Mouse (Mus musculus) midbrain, embryonic 12.5 days (tissue): ENCODE data around the gene Tmem164. TPM values are rescaled to one million over a fixed set of nuclear protein-coding genes. Genes with fewer than 3 reads are reported as not detected.

Experiments used
- ATAC-seq: fragments of 200-750 bp; cut with Nextera tagmentation; 2 replicates; pipeline ENCODE4 v1.8.0; 2017; ENCODE audit warnings: low read depth, moderate TSS enrichment, moderate library complexity; ENCODE audit not compliant: low FRiP score
- H3K27ac ChIP-seq: fragments of 300-500 bp; sonication (generic); replicated peaks from 2 replicates; pipeline ENCODE4 v1.5.1; 2016; ENCODE audit warnings: mild to moderate bottlenecking
- H3K27me3 ChIP-seq: fragments of 300-500 bp; sonication (generic); 2 replicates; pipeline ENCODE4 v1.6.1; 2016; ENCODE audit warnings: mild to moderate bottlenecking
- H3K36me3 ChIP-seq: fragments of 300-500 bp; sonication (generic); 2 replicates; pipeline ENCODE4 v1.6.1; 2016
- H3K4me1 ChIP-seq: fragments of 300-500 bp; sonication (generic); 2 replicates; pipeline ENCODE4 v1.6.1; 2016
- H3K4me2 ChIP-seq: fragments of 300-500 bp; sonication (generic); replicated peaks from 2 replicates; pipeline ENCODE4 v1.6.1; 2016; ENCODE audit warnings: mild to moderate bottlenecking, moderate library complexity
- H3K4me3 ChIP-seq: fragments of 300-500 bp; sonication (generic); 2 replicates; pipeline ENCODE4 v1.5.1; 2016; ENCODE audit warnings: mild to moderate bottlenecking
- H3K9ac ChIP-seq: fragments of 300-500 bp; sonication (generic); replicated peaks from 2 replicates; pipeline ENCODE4 v1.6.1; 2016; ENCODE audit warnings: mild to moderate bottlenecking, moderate library complexity
- H3K9me3 ChIP-seq: fragments of 300-500 bp; sonication (generic); 2 replicates; pipeline ENCODE4 v1.6.1; 2016; ENCODE audit warnings: mild to moderate bottlenecking
- WGBS: fragments of 180-500 bp; shearing (Covaris S2); methylation state at CpG from one replicate; pipeline ENCODE4 v1.1.7; 2016; 5-methylcytosine and 5-hydroxymethylcytosine counted together
- polyA plus RNA-seq: library from polyadenylated mRNA; unstranded; fragments of >200 nt; fragmentation: Nextera tagmentation; extraction: Ambion mirVana; gene quantifications from 2 replicates; pipeline ENCODE4 v1.2.1, GENCODE M21; 2016

Gene Tmem164
- polyA plus RNA-seq, 1 experiment from 2014 or later: 47.3 TPM

DNA sequence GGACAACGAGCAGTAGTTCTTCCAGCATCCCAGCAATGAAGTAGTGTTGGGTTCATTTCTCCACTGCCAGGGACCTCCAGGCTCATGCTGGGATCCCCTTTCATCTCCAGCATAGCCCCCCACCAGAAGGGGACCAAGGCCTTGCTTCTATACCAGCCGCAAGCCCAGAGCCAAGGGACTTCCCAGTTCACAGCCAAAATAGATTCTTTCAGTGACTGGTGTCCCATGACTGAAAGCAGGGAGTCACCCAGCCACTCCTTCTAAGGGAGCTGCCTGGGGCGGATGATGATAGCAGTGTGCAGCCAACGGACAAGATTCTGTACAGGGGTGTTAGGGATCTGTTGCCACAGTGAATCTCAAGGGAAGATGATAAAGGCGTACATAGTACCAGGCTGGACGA, 153.6 kb downstream of the Tmem164 start:
- peaks cover 24% of the 10 kb centered on the region for H3K27me3 ChIP-seq
- no peak overlapping the region for H3K27ac ChIP-seq

DNA sequence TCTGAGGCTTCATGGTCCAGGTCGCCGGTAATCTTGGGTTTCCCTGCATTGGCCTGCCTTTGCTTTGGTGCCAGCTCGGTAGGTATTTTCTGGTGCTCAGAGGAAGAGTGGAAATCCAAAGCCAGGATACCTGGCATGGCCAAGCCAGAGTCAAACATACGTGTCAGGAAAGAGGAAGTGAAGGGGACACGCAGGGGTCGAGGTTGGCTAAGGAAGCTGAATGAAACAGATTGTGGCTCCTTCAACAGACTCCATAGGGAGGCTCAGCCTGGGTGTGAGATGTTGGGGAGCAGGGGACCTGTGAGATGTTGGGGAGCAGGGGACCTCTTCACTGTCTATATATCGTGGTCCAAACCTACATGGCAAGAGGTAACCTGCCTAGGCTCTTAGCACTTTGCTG, 155.2 kb downstream of the Tmem164 start:
- Histone ChIP-seq H3K4me2 (no peak overlapping the region), H3K27ac (no peak overlapping the region), H3K36me3 (no peaks in the 10 kb centered on the region), H3K9ac (no peak overlapping the region), H3K4me3 (no peak overlapping the region), H3K27me3 (peaks cover 26% of the 10 kb centered on the region; the same call in 1 of the 2 replicates), H3K4me1 (no peaks in the 10 kb centered on the region), H3K9me3 (no peaks in the 10 kb centered on the region)
- 92% methylated on average over 7 of the region's 7 CpGs for WGBS
- no peak for ATAC-seq

More for the DNA sequence above, 153.6 kb downstream of the Tmem164 start:
- Histone ChIP-seq H3K36me3 (no peaks in the 10 kb centered on the region), H3K4me3 (no peak overlapping the region), H3K9ac (no peak overlapping the region), H3K4me1 (no peaks in the 10 kb centered on the region), H3K9me3 (no peaks in the 10 kb centered on the region), H3K4me2 (no peak overlapping the region)
- WGBS: 87% methylated on average over 6 of the region's 6 CpGs
- ATAC-seq: no peak

DNA sequence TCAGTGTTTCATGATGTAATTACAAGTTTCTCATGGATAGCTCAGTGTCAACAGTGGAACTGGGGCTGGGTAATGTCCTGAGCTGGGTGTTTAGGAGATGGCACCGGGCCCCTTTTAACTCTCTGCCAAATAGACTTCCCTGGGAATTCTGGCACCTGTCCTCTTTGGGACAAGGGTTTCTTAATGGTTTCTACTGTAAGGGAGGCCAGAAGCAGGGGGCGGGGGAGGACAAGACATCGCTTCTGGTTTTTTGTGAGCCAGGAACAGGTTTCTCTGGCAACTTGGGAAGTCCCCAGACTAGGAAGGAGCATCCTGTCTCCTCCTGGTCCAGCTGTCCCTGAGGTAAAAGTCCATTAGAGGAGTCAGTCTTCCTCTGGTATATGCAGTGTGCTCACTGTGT, 156.1 kb downstream of the Tmem164 start:
- no peak for ATAC-seq
- H3K9me3 ChIP-seq: no peaks in the 10 kb centered on the region
- no peak overlapping the region for H3K4me2 ChIP-seq
- no peaks in the 10 kb centered on the region for H3K4me1 ChIP-seq
- peaks cover 31% of the 10 kb centered on the region for H3K27me3 ChIP-seq
- 94% methylated on average over 3 of the region's 3 CpGs for WGBS
- no peak overlapping the region for H3K4me3 ChIP-seq
- no peak overlapping the region for H3K9ac ChIP-seq
- H3K36me3 ChIP-seq: no peaks in the 10 kb centered on the region
- no peak overlapping the region for H3K27ac ChIP-seq

DNA sequence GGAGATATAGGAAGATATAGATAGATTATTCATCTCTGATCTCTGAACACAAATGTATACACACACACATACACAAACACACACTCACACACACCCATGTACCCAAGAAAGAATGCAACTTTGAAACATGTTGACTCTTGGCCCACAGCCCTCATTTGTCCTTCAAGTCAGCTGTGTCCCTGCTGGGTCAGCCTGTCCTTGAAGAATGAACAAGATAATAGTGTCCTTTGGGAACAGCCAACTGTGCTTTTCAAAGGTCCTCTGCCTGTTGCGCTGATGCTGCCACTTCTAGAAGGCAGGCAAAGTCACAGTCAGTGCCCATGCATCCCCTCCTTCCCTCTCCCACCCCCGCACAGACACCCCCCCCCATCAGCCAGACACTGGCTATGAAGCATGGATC, 157.6 kb downstream of the Tmem164 start:
- no peak overlapping the region for H3K9ac ChIP-seq
- H3K4me3 ChIP-seq: no peak overlapping the region
- no peaks in the 10 kb centered on the region for H3K4me1 ChIP-seq
- no peaks in the 10 kb centered on the region for H3K9me3 ChIP-seq
- ATAC-seq: no peak
- H3K27me3 ChIP-seq: peaks cover 22% of the 10 kb centered on the region
- no peak overlapping the region for H3K27ac ChIP-seq
- H3K36me3 ChIP-seq: no peaks in the 10 kb centered on the region
- H3K4me2 ChIP-seq: no peak overlapping the region
- WGBS: 88% methylated on average over 1 of the region's 2 CpGs

DNA sequence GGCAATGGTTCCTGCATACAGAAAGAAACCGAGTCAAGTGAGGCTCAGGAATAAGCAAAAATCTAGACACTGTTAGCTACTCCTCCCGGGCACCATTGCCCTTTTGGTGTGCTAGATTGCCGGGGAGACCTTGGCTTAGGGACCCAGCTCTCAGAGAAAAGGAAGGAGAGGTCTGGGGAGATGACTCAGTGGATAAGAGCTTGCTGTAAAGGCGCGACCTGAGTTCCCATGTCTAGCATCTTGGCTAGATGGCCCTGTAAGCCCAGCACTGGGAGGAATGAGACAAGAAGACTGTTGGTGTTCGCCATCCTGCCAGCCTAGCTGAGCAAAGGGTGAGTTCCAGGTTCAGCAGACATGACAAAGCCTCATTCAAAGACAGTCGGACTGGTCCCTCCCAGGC, 158.2 kb downstream of the Tmem164 start:
- Histone ChIP-seq H3K27me3 (peaks cover 22% of the 10 kb centered on the region), H3K9ac (no peak overlapping the region), H3K27ac (no peak overlapping the region), H3K4me3 (no peak overlapping the region), H3K4me1 (no peaks in the 10 kb centered on the region), H3K4me2 (no peak overlapping the region), H3K9me3 (no peaks in the 10 kb centered on the region), H3K36me3 (no peaks in the 10 kb centered on the region)
- 85% methylated on average over 7 of the region's 7 CpGs for WGBS
- ATAC-seq: no peak

DNA sequence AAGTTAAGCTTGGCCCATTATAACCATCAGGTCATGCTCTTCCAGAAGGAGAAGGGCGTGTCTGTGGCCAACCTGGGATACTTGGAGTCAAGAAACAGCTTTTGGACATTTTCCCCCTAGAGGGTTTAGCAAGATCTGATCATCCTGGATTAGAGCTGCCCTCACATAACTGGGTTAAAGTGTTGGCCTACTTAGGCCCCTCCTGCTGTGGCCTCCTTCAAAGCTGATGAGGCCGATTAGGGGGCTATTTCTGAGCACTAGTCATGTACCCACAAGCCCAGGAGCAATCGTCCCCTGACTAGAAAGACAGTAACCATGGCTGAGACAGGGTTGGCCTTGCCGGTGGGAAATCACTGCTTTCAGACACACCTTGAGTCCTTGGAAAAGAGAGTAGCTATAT, 160.7 kb downstream of the Tmem164 start:
- Histone ChIP-seq H3K9me3 (no peaks in the 10 kb centered on the region), H3K4me3 (no peak overlapping the region), H3K36me3 (no peaks in the 10 kb centered on the region), H3K4me2 (no peak overlapping the region), H3K9ac (no peak overlapping the region), H3K4me1 (no peaks in the 10 kb centered on the region), H3K27me3 (peaks cover 35% of the 10 kb centered on the region), H3K27ac (no peak overlapping the region)
- WGBS: 86% methylated on average over 4 of the region's 4 CpGs
- no peak for ATAC-seq

DNA sequence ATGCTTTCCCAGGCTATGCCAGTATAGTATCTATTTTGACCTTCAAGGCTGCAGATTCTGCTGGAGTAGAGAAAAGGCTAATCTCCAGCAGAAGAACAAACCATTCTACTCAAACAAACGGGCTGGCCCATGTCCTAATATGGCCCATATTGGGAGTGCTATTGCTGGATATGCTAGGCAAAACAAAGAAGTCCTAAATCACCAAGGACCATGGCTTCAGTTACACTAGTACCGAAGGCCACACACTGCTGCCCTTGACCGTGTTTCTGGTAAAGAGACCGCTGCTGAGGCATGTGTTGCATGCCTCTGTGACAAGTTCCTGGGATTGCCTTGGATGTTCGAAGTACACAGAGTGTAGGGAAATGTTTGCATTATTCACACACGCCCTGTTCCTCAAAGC, 165.1 kb downstream of the Tmem164 start:
- 79% methylated on average over 6 of the region's 6 CpGs for WGBS
- Histone ChIP-seq H3K27me3 (peaks cover 32% of the 10 kb centered on the region), H3K4me3 (no peak overlapping the region), H3K4me2 (no peak overlapping the region), H3K4me1 (no peaks in the 10 kb centered on the region), H3K9me3 (no peaks in the 10 kb centered on the region), H3K9ac (no peak overlapping the region), H3K36me3 (no peaks in the 10 kb centered on the region), H3K27ac (no peak overlapping the region)
- no peak for ATAC-seq

DNA sequence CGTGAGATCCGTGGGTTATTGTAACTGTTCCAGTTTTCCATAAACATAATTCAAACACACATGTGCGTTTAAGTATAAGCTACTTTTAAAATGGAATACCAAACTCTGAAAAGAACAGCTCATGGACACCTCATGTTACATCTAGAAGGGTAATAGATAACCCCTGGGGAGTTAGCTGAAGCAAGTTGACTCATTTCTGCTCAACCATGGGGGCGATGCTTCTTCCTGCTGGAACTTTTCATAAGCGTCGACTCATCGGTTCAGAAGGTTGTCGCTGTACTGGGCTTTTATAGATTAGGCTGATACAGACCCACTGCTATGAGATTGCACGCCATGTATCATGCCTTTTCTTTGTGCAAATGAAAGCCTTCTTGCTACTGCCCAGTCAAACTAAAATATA, 166.8 kb downstream of the Tmem164 start:
- Histone ChIP-seq H3K9me3 (no peaks in the 10 kb centered on the region), H3K27me3 (peaks cover 26% of the 10 kb centered on the region), H3K9ac (no peak overlapping the region), H3K27ac (no peak overlapping the region), H3K4me2 (no peak overlapping the region), H3K36me3 (no peaks in the 10 kb centered on the region), H3K4me3 (no peak overlapping the region), H3K4me1 (no peaks in the 10 kb centered on the region)
- no peak for ATAC-seq
- WGBS: 93% methylated on average over 9 of the region's 9 CpGs

DNA sequence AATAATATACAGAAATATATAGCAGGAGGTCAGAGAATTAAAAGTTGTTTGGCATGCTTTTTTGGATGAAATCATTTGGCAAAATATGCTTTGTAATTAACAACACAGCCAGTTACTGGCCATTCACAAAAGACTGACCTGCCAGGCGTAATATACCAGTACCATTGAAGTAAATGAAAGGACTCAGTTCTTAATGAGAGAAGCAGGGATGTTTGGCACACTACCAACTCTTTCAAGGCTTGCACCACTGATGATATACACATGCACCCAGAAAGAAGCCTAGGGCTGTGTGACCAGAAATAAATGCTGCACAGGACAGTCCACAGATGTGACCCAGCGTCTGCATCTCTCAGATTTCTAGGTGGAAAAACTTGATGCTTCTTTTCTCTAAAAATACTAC, 188.6 kb downstream of the Tmem164 start:
- H3K36me3 ChIP-seq: no peaks in the 10 kb centered on the region
- H3K27me3 ChIP-seq: peaks cover 4% of the 10 kb centered on the region; the same call in 1 of the 2 replicates
- no peak overlapping the region for H3K9ac ChIP-seq
- no peak overlapping the region for H3K27ac ChIP-seq
- 81% methylated on average over 2 of the region's 2 CpGs for WGBS
- H3K9me3 ChIP-seq: no peaks in the 10 kb centered on the region
- no peak overlapping the region for H3K4me3 ChIP-seq
- no peaks in the 10 kb centered on the region for H3K4me1 ChIP-seq
- ATAC-seq: no peak
- no peak overlapping the region for H3K4me2 ChIP-seq

DNA sequence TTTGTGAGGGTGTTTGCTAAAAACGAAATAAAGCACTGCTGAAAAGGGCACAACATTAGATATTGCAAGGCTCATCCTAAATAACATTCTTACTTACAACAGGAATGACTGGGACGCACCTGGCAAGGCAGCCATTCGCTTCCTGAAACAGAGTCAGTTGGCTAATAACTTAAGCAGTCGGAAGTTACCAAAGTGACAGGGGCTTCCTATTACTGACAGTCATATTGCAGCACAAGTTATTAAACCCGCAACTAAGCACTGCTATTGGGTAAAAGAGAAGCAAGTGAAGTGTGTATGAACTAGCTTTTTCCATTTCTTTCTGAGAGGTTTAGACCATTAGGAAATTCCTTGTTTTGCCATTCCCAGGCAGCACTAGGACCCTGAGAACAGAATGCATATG, 201.0 kb downstream of the Tmem164 start:
- no peaks in the 10 kb centered on the region for H3K9me3 ChIP-seq
- no peak overlapping the region for H3K4me3 ChIP-seq
- no peaks in the 10 kb centered on the region for H3K4me1 ChIP-seq
- H3K9ac ChIP-seq: no peak overlapping the region
- no peak overlapping the region for H3K4me2 ChIP-seq
- WGBS: 87% methylated on average over 5 of the region's 5 CpGs
- no peak for ATAC-seq
- no peaks in the 10 kb centered on the region for H3K36me3 ChIP-seq
- H3K27ac ChIP-seq: no peak overlapping the region
- peaks cover 14% of the 10 kb centered on the region; the same call in 1 of the 2 replicates for H3K27me3 ChIP-seq

DNA sequence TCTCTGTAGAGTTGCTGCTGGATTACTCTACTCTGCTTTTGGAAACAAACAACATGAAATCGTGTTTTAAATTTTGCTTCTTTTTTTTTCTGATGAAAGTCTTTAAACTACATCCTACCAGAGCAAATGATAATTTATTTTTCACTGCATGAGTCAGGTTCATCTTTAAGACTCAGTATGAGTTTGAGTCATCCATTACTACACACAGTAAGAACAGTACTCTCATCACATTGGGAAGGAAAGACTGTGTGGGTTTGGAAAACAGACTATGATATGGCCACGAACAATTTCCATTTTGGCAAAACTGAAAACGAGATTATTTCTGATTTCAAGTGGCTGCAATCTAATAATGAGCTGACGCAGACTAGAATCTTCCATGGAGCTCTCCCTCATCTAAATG, 202.4 kb downstream of the Tmem164 start:
- H3K27me3 ChIP-seq: peaks cover 14% of the 10 kb centered on the region; the same call in 1 of the 2 replicates
- WGBS: 85% methylated on average over 4 of the region's 4 CpGs
- H3K4me2 ChIP-seq: no peak overlapping the region

DNA sequence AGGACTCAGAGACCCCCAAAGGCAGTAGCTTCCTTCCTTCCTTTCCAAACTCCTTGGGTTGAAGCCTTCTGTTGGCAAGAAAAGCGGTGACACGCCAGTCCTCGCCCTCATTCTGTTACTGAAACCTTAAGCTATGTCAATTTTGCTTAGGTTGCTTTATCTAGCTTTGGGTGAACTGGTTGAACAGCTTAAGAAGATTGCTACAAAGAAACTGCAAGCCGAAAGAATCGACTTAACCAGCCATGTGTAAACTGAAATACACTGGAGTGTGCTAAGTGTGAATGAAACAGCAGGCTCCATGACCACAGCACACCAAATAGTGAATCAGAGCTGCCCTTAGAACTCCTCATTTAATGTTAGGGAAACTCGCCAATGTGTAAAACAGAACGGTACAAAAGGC, 204.8 kb downstream of the Tmem164 start:
- no peaks in the 10 kb centered on the region for H3K9me3 ChIP-seq
- H3K27me3 ChIP-seq: peaks cover 9% of the 10 kb centered on the region; the same call in 1 of the 2 replicates
- no peaks in the 10 kb centered on the region for H3K4me1 ChIP-seq
- no peak overlapping the region for H3K4me2 ChIP-seq
- WGBS: 76% methylated on average over 7 of the region's 7 CpGs
- no peak for ATAC-seq
- H3K4me3 ChIP-seq: no peak overlapping the region
- no peaks in the 10 kb centered on the region for H3K36me3 ChIP-seq
- H3K27ac ChIP-seq: no peak overlapping the region
- H3K9ac ChIP-seq: no peak overlapping the region

More for the DNA sequence above, 202.4 kb downstream of the Tmem164 start:
- H3K27ac ChIP-seq: no peak overlapping the region
- H3K36me3 ChIP-seq: no peaks in the 10 kb centered on the region
- no peak for ATAC-seq
- no peak overlapping the region for H3K4me3 ChIP-seq
- no peak overlapping the region for H3K9ac ChIP-seq
- H3K4me1 ChIP-seq: no peaks in the 10 kb centered on the region
- H3K9me3 ChIP-seq: no peaks in the 10 kb centered on the region
